ENCODE assay signal across 25 mouse cellular contexts in genomic region chr12:83701608-83702007, GRCm38 (mm10).
"Had no signal": no experiment of that assay in that cellular context is flagged by ENCODE, and none has a peak within 500 bp of the region (broad histone marks: within the 10 kb centered on the region; RNA-seq: fewer than 3 reads in every experiment).

No protein-coding gene starts in this region.

- H3K4me1 ChIP-seq: hindbrain, embryonic 12.5 days; limb, embryonic 10.5 days had no signal

- H3K27ac ChIP-seq: gastrocnemius, adult 2 months; heart, adult 2 months; heart, embryonic 13.5 days; heart, embryonic 15.5 days; hindbrain, embryonic 10.5 days; hindbrain, embryonic 12.5 days; hindbrain, embryonic 14.5 days; layer of hippocampus, adult 2 months; left cerebral cortex, adult 2 months; limb, embryonic 10.5 days; limb, embryonic 12.5 days; liver, embryonic 12.5 days; liver, embryonic 15.5 days had no signal

- ATAC-seq: hindbrain, embryonic 16.5 days; intestine, embryonic 16.5 days; liver, embryonic 12.5 days; liver, postnatal 0 days had no signal

- H3K4me3 ChIP-seq: gastrocnemius, adult 2 months; heart, adult 2 months; heart, embryonic 13.5 days; heart, embryonic 15.5 days; hindbrain, embryonic 10.5 days; hindbrain, embryonic 12.5 days; layer of hippocampus, adult 2 months; left cerebral cortex, adult 2 months; limb, embryonic 10.5 days; limb, embryonic 12.5 days; liver, embryonic 12.5 days; liver, embryonic 15.5 days had no signal

- H3K9ac ChIP-seq: heart, embryonic 13.5 days; heart, embryonic 15.5 days; hindbrain, embryonic 12.5 days; hindbrain, embryonic 14.5 days; limb, embryonic 12.5 days; liver, embryonic 12.5 days; liver, embryonic 15.5 days; liver, postnatal 0 days had no signal

- H3K9me3 ChIP-seq: heart, embryonic 13.5 days; heart, embryonic 15.5 days; hindbrain, embryonic 10.5 days; hindbrain, embryonic 12.5 days; limb, embryonic 10.5 days; limb, embryonic 12.5 days; liver, embryonic 12.5 days; liver, embryonic 15.5 days had no signal

- DNase-seq: gastrocnemius, adult 2 months; gastrocnemius, postnatal 10 days; gastrocnemius, postnatal 25 days; heart, adult 2 months; heart, postnatal 14 days; heart, postnatal 36 days; kidney, adult 18-20 months; kidney, adult 8-10 months; kidney, postnatal 10 days; kidney, postnatal 25 days; kidney, postnatal 4 days; liver, postnatal 0 days had no signal

- H3K27me3 ChIP-seq: heart, embryonic 13.5 days; heart, embryonic 15.5 days; hindbrain, embryonic 12.5 days; limb, embryonic 12.5 days; liver, embryonic 12.5 days; liver, embryonic 15.5 days had no signal
